Comparison of ENCODE assay signal across 8 mouse cellular contexts in genomic region chr9:108082988-108083431, GRCm38 (mm10). TPM values are rescaled to one million over a fixed set of nuclear protein-coding genes. Genes with fewer than 3 reads are reported as not detected.
DNase-seq lines count a peak whose midpoint lies in the region; ATAC-seq lines count a peak whose summit lies in the region.

Gene Rnf123, minus strand, starts transcription at chr9:108083346.

- H3K4me1 ChIP-seq in intestine, embryonic 14.5 days (replicated peaks; ENCODE audit: control insufficient read depth, insufficient read depth, low read length), result peaks cover 6% of the 10 kb centered on the region; the same call in 1 of the 2 replicates

- H3K9me3 ChIP-seq in intestine, embryonic 14.5 days (ENCODE audit: control insufficient read depth, low read length), result no peaks in the 10 kb centered on the region

- WGBS in intestine, embryonic 14.5 days, result 34% methylated on average over 12 of the region's 12 CpGs

- peaks cover 39% of the 10 kb centered on the region for H3K36me3 ChIP-seq in intestine, embryonic 14.5 days (ENCODE audit: control insufficient read depth, insufficient read depth, low read length)

- intact Hi-C loops in gastrocnemius, postnatal 14 days (cut with DNase I; ENCODE audit: low total_unique reads), result no loop called here

- no peak within 1 kb of the TSS for H3K27ac ChIP-seq in intestine, embryonic 14.5 days (ENCODE audit: low read depth)

- DNase-seq in layer of hippocampus, adult 8-10 months (ENCODE audit: low spot score in 2 of 2), result no peak
- DNase-seq in layer of hippocampus, adult 11-12 months (ENCODE audit: low spot score), result no peak
- no peak for DNase-seq in adrenal gland, postnatal 36 days
- DNase-seq in gastrocnemius, postnatal 14 days, result no peak
- DNase-seq in intestine, embryonic 14.5 days (ENCODE audit: low spot score), result peak; percentile 54
- no peak for DNase-seq in cerebellum, adult 11-12 months
- no peak for DNase-seq in embryo, embryonic 11 days

- ATAC-seq in intestine, embryonic 14.5 days (replicated peaks; ENCODE audit: low FRiP score, low TSS enrichment, low read depth), result no peak
- peak; percentile 40 for ATAC-seq in megakaryocyte, adult 5-6 weeks (ENCODE audit: poor library complexity, severe bottlenecking)

- peaks cover 37% of the 10 kb centered on the region for H3K27me3 ChIP-seq in intestine, embryonic 14.5 days (replicated peaks; ENCODE audit: control insufficient read depth, insufficient read depth, low read length)

- H3K9ac ChIP-seq in intestine, embryonic 14.5 days (ENCODE audit: low read length), result no peak within 1 kb of the TSS

- H3K4me2 ChIP-seq in intestine, embryonic 14.5 days (ENCODE audit: low read length), result peak within 1 kb of the TSS; percentile 18

- H3K4me3 ChIP-seq in intestine, embryonic 14.5 days (ENCODE audit: low read depth, low read length), result no peak within 1 kb of the TSS

RNA-seq across cellular contexts. Expression of gene Rnf123, which starts in this region (rescaled TPM):
- 100 to 1,000 TPM in 3 of 4 experiments, 10 to 100 TPM in 1; 89.0 to 123 (median 115) TPM for total RNA-seq in layer of hippocampus, adult 8-10 months (2022)
- total RNA-seq in adrenal gland, postnatal 36 days (2021), result 10 to 100 TPM; 54.3 to 57.1 TPM
- total RNA-seq in gastrocnemius, postnatal 14 days (2021), result 100 to 1,000 TPM; 154 to 161 TPM
- 30.7 and 33.2 TPM in 2 replicates for polyA plus RNA-seq in intestine, embryonic 14.5 days (2014; fragmentation: Nextera tagmentation; extraction: Ambion mirVana)
- 27.8 and 30.7 TPM in 2 replicates for total RNA-seq in megakaryocyte, adult 5-6 weeks (2015)
- 20.9 and 21.1 TPM in 2 replicates for total RNA-seq in megakaryocyte, adult 5-6 weeks (2017)
